Mouse (Mus musculus) adrenal gland, adult (tissue): ENCODE results near the gene C2cd4c.

Experiments used
- DNase-seq, 2 experiments: peaks; one replicate each; pipeline ENCODE4 v3.0.0; 2022 to 2023; ENCODE audit warnings: low spot score in 1 of 2; ENCODE audit not compliant: inconsistent age in 2 of 2

Gene C2cd4c

DNA sequence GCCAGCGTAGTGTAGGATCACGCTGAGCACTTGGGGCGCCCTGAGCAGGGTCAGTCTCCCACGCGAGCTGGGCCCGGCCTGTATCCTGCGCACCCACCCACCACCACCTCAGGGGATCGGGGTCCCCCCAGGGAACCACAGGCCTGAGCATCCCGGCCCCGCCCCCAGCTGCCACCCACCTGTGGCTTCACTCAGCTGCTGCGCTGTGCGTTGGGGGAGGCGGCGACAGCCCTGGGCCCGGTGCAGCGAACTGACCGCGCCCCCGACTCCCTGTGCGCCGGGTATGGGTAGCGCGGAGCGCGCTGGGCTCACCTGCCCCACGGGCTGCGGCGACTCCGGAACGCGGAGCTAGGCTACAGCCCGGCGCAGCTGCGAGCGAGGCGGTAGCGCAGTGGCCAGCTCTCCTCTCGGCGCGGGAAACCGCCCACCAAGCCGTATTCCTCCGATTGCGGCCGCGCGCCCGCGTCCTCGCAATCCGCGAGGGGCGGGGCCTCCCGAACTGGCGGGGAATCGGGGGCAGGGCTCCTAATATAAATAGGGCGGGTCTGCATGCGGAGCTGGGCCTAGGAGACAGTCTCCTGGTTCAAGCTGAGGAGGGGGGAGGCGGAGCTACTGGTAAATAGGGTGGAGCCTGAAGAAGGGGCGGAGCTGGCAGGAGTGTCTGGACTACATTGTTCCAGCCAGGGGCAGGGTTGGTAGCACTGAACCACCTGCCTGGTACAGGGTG, at the start of gene C2cd4c:
Gene C2cd4c (minus strand): TSS at position 448 of the 727 bp plus-strand sequence.
- DNase-seq: peak; percentile 49 to 75

DNA sequence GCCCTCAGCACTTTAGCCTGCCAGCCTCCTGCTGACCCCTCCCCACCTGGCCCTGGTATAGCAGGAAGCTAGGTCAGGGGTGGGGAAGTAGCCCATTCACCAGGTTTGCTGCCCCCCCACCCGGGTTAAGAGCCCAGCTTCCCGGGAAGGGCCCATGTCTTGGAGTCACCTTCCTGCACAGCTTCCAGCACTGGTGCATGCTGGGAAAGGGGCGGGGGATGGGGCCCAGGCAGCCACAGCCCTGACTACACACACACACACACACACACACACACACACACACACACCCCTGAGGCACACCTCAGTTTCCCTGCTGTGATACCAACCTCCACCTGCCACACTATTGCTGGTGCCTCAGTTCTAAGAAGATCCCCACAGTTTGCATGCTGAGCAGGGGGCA, 48.0 kb upstream of the C2cd4c start:
- DNase-seq: no peak

DNA sequence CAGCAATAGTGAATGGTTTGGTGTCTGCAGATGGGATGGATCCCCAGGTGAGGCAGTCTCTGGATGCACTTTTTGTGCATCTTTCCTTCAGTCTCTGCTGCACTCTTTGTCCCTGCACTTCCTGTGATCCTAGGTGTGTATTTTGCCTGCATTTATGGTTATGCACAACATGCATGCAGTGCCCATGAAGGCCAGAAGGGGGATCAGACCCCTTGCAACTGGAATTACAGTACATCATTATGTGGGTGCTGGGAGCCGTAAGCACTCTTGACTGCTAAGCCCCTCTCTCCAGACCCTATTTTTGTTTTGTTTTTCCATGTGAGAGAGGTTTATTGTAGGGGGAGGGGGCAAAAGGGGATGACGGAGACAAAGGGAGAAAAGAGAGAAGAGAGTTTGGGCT, 46.5 kb upstream of the C2cd4c start:
- DNase-seq: no peak

DNA sequence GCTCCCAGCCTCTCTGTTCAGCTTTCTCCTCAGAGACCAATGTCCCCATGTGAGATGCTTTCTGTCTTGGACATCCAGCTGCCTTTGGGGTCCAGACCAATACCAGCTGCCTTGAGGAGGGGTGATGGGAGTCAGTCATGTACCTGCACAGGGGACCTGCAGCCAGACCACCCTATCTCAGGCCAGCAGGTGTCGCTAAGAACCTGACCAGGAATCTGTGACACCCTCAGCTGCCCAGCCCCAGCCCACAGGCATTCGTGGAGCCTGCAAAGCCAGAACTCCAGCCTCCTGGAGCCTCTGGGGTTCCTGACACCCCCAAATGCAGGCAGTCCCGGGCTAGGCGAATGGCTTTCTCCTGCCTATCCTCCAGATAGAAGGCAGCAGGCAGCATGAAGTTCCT, 45.0 kb upstream of the C2cd4c start:
- DNase-seq: no peak

DNA sequence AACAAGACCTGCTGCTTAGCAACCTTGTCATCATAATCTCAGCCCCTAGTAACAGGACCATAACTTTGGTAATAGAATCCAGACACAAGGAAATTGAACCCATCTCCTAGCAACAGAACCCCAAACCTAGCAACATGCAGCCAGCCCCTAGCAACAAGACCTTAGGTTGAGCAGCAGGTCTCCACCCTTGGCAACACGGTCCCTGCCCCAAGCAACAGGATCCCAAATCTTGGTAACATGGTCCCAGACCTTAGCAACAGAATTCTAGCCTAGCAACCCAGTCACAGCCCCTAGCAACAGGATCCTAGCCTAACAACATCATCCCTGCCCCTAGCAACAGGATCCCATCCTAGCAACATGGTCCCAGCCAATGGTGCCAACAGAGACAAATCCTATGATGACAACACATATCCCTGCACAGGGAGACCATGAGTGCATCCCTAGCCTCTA, 41.1 kb upstream of the C2cd4c start:
- no peak for DNase-seq

DNA sequence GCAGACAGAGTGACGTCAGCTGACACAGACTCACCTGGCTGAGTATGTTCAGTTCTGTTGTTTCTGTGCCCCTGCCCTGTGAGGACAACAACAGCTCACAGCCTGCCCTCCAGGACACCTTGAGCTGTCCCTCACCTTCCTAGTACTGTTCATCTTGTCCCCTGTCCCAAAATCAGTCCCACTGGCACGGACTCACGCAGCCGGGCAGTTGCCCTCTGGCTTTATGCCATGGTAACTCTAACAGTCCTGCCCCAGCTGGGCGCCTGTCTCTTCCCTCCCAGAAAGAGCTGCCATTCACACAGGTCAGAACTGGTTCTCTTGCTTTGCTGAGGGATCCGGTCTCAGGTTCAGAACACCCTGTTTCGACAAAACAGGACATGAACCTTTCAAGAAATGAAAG, 39.0 kb upstream of the C2cd4c start:
- no peak for DNase-seq

DNA sequence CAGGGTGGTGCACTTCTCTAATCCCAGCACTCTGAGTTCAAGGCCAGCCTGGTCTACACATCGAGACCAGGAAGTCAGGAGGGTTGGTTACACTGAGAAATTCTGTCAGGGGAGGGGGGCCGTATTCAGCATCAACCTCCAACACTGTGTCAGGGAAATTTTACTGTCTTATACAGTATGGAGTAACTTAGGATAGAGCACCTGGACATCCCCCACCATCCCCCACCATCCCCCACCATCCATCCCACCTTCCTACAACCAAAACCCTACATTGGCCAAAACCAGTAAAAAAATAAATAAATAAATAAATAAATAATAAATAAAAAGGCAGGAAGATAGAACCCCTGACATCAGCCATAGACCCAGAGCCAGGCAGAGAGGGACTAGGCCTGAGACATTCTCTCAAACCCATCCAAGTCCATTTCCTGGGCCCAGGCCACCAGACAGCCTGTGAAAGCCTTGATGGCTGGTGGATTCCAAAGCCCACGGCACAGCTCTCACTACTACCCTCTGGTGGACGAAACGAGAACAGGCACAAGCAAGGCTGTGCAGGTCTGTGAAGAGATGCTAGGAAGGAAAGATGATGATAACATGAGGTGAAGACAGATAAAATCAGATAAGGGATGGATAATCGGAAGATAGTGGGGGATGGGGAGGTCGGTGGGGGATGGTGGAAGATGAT, 35.4 kb upstream of the C2cd4c start:
- peak; percentile 58 to 87 for DNase-seq

DNA sequence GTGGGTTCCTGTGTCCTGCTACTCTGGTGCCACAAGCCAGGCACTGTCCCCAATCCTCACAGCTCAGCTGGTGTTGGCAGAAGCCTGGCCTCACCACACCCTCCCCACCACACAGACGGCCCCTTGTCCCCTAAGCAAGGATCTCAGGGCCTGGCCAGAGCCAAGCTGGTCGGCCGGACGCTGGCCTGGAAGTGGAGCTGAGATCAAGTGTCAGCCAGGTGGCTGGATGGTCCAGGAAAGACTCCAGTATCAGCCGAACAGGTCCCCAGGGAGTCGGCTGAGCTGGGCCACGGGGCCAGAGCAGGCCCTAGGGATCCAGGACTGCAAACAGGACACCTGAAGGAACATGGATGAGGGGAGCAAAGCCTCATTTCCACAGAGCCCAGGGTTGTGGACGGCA, 31.9 kb upstream of the C2cd4c start, which contains the start of gene Odf3l2:
Gene Odf3l2 (minus strand): TSS at position 28 of the 400 bp plus-strand sequence.
- DNase-seq: no peak

DNA sequence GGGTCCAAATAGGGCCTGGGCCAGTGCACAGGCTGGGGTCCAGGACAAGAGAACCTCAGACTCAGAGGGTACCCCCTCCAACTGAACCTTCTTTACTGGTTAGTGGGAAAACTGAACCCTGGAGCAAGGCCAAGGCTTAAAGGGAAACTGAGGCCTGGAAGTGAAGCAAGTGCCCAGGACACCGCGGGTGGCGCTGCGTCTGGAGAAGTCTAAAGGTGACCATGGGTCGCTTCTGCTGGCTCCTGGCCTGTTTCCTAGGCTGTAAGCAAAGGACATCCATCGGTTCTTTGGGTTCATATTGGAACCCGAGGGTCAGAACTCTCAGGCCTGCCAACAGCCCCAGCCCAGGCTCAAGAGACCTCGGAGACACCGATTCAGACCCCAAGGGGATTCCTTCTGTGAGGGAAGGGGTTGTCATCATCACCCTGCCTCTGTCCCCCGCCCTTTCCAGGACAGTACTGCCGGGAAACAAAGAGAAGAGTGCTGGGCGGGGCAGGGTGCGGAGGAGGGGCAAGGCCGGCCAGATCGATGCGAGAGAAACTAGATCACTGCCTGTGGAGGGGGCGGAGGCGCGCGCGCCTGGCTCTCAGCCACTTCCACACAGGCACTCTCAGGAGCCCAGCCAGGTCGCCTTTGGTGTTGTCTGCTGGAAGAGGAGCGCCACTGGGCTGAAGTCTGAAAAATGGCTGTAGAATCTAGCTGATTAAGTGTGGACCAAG, 24.8 kb upstream of the C2cd4c start:
- DNase-seq: peak; percentile 59 to 70

DNA sequence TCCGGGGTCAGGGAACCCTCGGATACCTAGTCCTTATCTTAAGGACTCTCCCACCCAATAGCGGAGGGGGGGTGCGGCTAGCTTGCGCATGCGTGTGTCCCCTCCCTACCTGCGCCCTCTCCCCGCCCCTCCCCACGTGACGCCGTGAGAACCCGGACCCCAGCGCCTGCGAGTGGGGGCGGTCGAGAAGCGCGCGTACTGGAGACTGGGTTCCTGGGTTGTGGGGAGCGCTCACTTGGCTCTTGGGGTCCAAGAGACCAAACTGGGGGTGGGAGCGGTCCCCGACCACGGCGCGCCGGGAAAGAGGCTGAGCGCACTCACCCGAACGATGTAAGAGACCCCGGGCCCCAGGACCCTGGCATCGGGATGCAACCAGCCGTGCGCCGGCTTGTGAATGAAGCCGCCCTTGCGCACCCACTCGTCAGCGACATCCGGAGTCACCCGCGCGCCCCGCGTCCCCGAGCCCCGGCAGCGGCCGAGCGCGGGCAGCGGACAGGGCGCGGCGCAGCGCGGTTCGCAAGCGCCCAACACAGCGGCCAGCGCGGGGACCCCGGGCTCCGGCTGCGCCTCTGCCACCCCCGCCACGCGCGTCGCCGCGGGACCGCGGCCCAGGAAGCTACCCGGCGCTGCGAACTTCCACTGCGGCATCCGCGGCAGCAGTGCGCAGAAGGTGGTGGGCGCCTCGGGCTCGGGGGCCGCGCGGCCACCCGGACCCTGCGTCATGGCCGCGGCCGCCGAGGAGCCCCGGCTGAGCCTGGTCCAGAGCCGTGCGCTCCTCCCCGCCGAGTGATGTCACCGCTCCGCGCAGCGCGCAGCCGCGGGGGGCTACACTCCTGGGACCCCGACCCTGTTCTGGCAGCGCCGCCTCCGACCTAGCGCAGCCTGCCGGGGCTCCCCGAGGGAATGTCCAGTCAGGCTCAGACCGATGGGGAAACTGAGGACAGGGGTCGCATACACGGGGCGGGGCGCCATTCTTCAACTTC, 23.6 kb upstream of the C2cd4c start, which contains the start of gene Shc2:
Gene Shc2 (minus strand): TSS at position 791 of the 983 bp plus-strand sequence.
- DNase-seq: peak; percentile 49 to 59

DNA sequence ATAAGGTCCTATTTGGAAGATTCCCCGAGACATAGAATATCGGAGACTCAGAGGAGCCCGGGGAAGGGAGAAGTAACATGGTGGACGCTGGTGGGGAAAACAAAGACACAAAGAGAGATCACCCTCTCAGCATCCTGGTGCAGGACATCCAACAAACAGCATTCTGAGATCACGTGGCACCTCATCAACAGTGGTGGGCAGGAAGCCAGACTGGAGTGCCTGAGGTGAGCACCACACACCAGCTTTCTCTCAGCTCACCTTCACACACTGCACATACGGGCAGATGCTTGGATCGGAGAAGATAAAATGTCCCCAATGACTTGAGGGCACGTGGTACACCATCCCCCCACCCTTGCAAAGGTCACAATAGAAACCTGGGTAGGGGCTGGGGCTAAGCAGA, 22.5 kb upstream of the C2cd4c start:
- DNase-seq: no peak

DNA sequence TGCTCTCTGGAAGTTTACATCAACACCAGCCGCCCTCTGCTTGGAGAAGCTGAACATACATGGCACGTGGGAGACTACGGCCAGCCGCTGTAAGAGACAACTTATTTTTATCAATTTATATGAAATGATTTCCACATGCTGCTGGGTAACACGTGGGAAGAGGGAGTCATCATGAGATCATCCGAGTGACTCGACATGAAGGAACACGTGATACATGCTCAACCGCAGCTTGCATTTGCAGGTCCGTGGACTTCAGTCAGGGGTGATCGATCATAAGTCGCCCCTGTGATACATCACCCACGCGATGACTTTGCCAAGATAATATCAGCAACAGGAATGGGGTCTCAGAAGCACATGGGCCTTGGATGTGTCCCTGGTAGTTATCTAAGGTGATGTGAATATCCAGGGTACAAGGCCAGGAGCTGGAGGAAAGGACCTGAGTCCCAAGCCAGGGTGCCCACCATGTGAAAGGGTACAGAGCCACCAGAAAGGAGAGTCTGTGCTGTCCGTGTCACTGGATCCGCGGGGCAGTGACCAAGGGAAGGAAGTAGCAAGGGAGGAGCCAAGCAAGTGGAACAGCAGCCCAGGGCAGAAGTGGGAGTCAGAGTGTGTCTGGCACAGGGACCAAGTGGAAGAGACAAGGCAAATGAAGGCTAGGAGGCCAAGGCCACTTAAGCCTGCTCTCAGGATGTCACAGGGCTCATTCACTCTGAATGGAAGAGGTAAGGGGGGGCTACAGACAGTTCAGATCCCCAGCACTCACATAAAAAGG, 19.4 kb upstream of the C2cd4c start:
- peak; percentile 59 to 81 for DNase-seq

DNA sequence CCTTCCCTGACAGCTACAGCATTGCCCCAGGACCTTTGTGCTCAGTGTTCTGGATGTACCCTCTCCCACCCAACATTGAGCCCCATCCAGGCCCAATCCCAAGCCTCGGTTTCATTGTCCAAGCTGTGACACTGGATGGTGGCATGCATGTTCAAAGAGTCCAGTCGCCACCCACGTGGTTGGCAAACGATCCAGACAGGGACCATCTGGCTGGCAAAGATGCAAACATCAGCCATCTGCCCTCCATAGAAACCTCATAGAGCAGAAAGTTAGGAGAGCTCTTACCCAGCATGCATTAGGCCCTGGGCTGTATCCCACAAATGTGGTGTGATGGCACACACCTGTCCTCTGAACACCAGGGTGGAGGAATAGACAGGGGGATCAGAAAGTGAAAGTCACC, 17.6 kb upstream of the C2cd4c start:
- no peak for DNase-seq

DNA sequence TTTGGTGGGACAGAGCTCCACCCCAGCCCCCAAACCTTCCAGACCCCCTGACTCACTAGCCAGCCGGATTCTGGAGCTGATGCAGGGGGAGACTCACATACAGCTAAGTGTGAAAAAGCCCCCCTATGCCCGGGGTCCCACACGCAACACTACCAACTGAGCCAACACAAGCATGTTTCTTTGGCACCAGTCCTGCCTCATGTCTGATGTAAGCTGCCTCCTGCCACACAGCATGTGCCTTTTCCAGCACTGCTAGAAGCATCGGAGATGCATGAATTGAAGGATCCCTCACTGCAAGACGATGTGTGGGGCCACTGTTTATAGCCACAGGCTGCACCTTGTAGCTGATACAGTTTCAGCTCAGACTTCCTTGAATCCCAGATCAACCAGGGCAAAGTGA, 14.6 kb upstream of the C2cd4c start:
- no peak for DNase-seq

DNA sequence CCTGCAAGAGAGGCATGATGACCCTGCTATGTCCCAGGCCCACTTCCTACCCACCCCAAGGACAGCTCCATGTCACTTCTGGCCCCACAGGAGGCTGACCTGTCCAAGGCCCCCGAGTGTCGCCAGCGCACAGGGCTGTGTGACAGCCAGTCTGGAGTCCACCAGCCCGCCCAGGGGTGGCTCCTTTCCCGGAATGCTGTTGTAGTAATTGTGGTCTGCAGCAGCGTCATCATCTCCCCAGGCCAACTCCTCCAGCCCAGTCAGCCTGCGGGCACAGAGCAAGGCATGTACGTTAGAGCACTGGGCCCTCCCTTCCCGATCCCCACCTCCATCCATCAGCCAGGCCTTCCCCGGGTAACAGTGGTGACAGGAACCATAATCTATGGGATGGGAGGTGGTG, 12.3 kb upstream of the C2cd4c start:
- DNase-seq: no peak

DNA sequence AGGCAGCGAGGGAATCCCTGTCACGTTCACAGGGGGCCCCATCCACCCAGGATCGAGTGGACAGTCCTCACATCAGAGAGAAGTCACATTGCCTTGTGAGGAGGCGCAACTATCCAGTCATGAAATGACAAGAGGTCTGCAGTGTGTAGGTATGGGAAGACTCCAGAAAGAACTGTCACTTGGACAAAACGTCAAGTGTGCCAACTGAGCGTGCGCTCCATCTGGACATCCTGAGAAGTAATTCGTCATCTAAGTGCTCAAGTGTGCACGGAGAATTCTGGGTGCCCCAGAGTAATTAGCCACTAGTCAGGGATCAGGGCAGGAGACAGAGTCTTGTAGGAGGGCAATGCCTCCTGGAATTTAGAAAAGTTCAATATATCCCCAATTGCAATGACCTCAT, 11.6 kb upstream of the C2cd4c start:
- DNase-seq: no peak

DNA sequence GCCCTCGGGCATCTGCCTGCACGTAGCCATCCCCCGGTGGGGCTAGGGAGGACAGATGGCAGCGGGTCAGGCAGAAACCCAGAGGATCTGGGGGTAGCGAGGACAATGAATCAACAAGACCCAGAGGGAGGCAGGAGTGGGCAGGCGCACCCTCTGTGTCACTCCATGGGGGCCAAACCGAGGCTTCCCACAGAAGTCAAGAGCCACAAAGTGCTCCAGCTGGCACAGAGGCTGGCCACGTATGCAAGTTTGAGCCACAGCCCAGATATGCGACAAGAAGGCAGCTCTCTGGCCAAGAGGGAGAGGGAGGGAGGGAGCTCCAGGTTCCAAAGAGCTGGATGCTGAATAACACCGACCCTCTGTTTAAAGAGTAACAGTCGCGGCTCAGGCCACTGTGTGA, 10.1 kb upstream of the C2cd4c start:
- DNase-seq: no peak

DNA sequence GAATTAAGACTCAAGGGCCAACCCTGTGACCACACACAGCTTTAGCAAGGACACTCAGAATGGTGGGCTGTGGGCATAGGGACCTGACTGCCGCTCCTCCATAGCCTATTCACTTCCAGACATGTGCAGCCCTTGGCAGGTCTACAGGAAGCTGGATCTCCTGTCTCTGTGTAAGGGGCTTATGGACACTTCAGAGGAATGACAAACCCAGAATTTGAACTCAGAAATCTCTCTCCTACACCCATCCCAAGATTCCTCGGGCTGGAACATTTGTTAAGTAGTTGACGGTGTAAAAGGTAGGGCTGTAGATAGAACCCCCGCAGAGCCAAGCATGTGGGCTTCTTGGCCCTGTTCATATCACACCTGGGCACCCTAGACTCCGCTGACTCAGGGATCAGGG, 2.6 kb upstream of the C2cd4c start:
- DNase-seq: no peak

DNA sequence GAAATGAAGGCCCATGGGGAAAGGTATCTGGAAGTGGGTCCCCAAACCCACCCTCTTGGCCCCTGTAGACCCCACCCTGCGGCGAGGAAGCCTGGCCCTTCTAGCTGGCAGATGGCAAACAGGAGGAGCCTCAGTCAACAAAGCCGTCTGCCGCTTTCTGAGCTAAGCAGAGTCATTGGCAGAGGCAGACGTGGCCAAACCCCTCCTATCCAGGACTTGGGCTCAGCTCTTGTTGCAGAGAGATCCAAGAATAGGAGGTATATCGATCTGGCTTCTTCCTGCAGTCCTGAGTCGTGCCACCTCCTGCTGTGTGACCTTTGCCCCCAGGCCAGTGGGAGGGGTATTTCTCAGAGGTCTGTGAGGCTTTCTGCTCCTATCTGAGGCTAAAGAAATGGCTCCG, 2.0 kb upstream of the C2cd4c start:
- no peak for DNase-seq

DNA sequence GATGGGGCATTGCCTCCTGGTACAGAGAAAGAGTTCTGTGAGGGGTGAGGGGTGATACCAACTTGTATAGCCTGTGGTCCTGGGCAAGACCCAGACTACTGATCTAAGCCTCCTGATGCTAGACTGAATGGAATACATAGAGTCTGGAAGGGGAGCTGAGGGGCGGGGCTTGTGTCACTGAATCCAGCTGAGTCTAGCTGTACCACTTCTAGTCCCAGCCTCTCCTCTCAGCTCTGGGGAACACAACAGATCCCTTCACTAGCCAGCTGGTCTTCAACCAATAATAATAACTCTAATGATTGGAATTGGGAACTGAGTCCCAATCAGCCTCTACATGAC, 449 bp upstream of the C2cd4c start:
- DNase-seq: no peak
